Mouse (Mus musculus): ENCODE measurements around the gene Prmt7. TPM values are rescaled to one million over a fixed set of nuclear protein-coding genes. Genes with fewer than 3 reads are reported as not detected.

The Prmt7 gene
- polyA plus RNA-seq, 1 experiment: 17.0 TPM

- WGBS: under 1% methylated on average over 35 of the region's 35 CpGs
- no peaks in the 10 kb centered on the region; the same call in 1 of the 2 replicates for H3K4me1 ChIP-seq (ENCODE audit: control insufficient read depth, insufficient read depth, low read length)
- TF ChIP-seq POLR2A (IDR thresholded peaks at IDR 0.05; ENCODE audit: borderline replicate concordance, extremely low read depth, low read depth, low read length): no peak
- TF ChIP-seq CTCF (IDR thresholded peaks at IDR 0.05; ENCODE audit: insufficient read depth, low read length): no peak
- peak overlapping the region; percentile 89 for H3K4me3 ChIP-seq (replicated peaks; ENCODE audit: extremely low read depth, low read depth, low read length)
- DNase-seq: no peak
Observed at GRCm38 (mm10) chr8:106210035-106210731, 553 bp upstream of the Prmt7 start.

GRCm38 (mm10) chr8:106211421-106211820 is 685 bp downstream of the Prmt7 start:
- H3K4me3 ChIP-seq (replicated peaks; ENCODE audit: extremely low read depth, low read depth, low read length): peak overlapping the region; percentile 89
- H3K4me1 ChIP-seq (ENCODE audit: control insufficient read depth, insufficient read depth, low read length): no peaks in the 10 kb centered on the region; the same call in 1 of the 2 replicates
- TF ChIP-seq POLR2A (IDR thresholded peaks at IDR 0.05; ENCODE audit: borderline replicate concordance, extremely low read depth, low read depth, low read length) (no peak), CTCF (IDR thresholded peaks at IDR 0.05; ENCODE audit: insufficient read depth, low read length) (no peak)
- no peak for DNase-seq
- WGBS: 2% methylated on average over 13 of the region's 13 CpGs

GRCm38 (mm10) chr8:106213959-106214358 is 3.2 kb downstream of the Prmt7 start:
- H3K4me3 ChIP-seq (replicated peaks; ENCODE audit: extremely low read depth, low read depth, low read length): no peak overlapping the region
- WGBS: 82% methylated on average over 3 of the region's 3 CpGs
- no peaks in the 10 kb centered on the region; the same call in 1 of the 2 replicates for H3K4me1 ChIP-seq (ENCODE audit: control insufficient read depth, insufficient read depth, low read length)
- DNase-seq: no peak
- TF ChIP-seq POLR2A (IDR thresholded peaks at IDR 0.05; ENCODE audit: borderline replicate concordance, extremely low read depth, low read depth, low read length) (no peak), CTCF (IDR thresholded peaks at IDR 0.05; ENCODE audit: insufficient read depth, low read length) (no peak)

GRCm38 (mm10) chr8:106219620-106220019 is 8.9 kb downstream of the Prmt7 start:
- no peak for DNase-seq
- 89% methylated on average over 3 of the region's 3 CpGs for WGBS

GRCm38 (mm10) chr8:106226589-106226988 is 15.9 kb downstream of the Prmt7 start:
- H3K4me3 ChIP-seq (replicated peaks; ENCODE audit: extremely low read depth, low read depth, low read length): no peak overlapping the region
- DNase-seq: peak; percentile 49
- no peaks in the 10 kb centered on the region for H3K4me1 ChIP-seq (ENCODE audit: control insufficient read depth, insufficient read depth, low read length)
- TF ChIP-seq CTCF (IDR thresholded peaks at IDR 0.05; ENCODE audit: insufficient read depth, low read length) (peak; percentile 62), POLR2A (IDR thresholded peaks at IDR 0.05; ENCODE audit: borderline replicate concordance, extremely low read depth, low read depth, low read length) (no peak)
- whole genome bisulfite sequencing: 35% methylated on average over 9 of the region's 9 CpGs

More at GRCm38 (mm10) chr8:106219620-106220019, 8.9 kb downstream of the Prmt7 start:
- TF ChIP-seq CTCF (IDR thresholded peaks at IDR 0.05; ENCODE audit: insufficient read depth, low read length) (no peak), POLR2A (IDR thresholded peaks at IDR 0.05; ENCODE audit: borderline replicate concordance, extremely low read depth, low read depth, low read length) (no peak)
- Histone ChIP-seq H3K4me1 (ENCODE audit: control insufficient read depth, insufficient read depth, low read length) (no peaks in the 10 kb centered on the region), H3K4me3 (replicated peaks; ENCODE audit: extremely low read depth, low read depth, low read length) (no peak overlapping the region)

- TF ChIP-seq CTCF (IDR thresholded peaks at IDR 0.05; ENCODE audit: insufficient read depth, low read length) (no peak), POLR2A (IDR thresholded peaks at IDR 0.05; ENCODE audit: borderline replicate concordance, extremely low read depth, low read depth, low read length) (no peak)
- DNase-seq: no peak
- 92% methylated on average over 7 of the region's 7 CpGs for WGBS
- Histone ChIP-seq H3K4me1 (ENCODE audit: control insufficient read depth, insufficient read depth, low read length) (no peaks in the 10 kb centered on the region), H3K4me3 (replicated peaks; ENCODE audit: extremely low read depth, low read depth, low read length) (no peak overlapping the region)
Observed at GRCm38 (mm10) chr8:106231536-106231935, 20.8 kb downstream of the Prmt7 start.

GRCm38 (mm10) chr8:106232751-106233150 is 22.0 kb downstream of the Prmt7 start:
- no peak overlapping the region for H3K4me3 ChIP-seq (replicated peaks; ENCODE audit: extremely low read depth, low read depth, low read length)
- H3K4me1 ChIP-seq (ENCODE audit: control insufficient read depth, insufficient read depth, low read length): no peaks in the 10 kb centered on the region
- no peak for DNase-seq
- no peak for TF ChIP-seq CTCF (IDR thresholded peaks at IDR 0.05; ENCODE audit: insufficient read depth, low read length)
- TF ChIP-seq POLR2A (IDR thresholded peaks at IDR 0.05; ENCODE audit: borderline replicate concordance, extremely low read depth, low read depth, low read length): no peak
- WGBS: 56% methylated on average over 3 of the region's 3 CpGs

- TF ChIP-seq CTCF (IDR thresholded peaks at IDR 0.05; ENCODE audit: insufficient read depth, low read length) (no peak), POLR2A (IDR thresholded peaks at IDR 0.05; ENCODE audit: borderline replicate concordance, extremely low read depth, low read depth, low read length) (no peak)
- WGBS: 85% methylated on average over 17 of the region's 17 CpGs
- DNase-seq: no peak
- Histone ChIP-seq H3K4me3 (replicated peaks; ENCODE audit: extremely low read depth, low read depth, low read length) (no peak overlapping the region), H3K4me1 (ENCODE audit: control insufficient read depth, insufficient read depth, low read length) (no peaks in the 10 kb centered on the region)
Observed at GRCm38 (mm10) chr8:106234567-106235261, 24.0 kb downstream of the Prmt7 start.

GRCm38 (mm10) chr8:106237106-106237505 is 26.4 kb downstream of the Prmt7 start:
- DNase-seq: no peak
- Histone ChIP-seq H3K4me3 (replicated peaks; ENCODE audit: extremely low read depth, low read depth, low read length) (no peak overlapping the region), H3K4me1 (ENCODE audit: control insufficient read depth, insufficient read depth, low read length) (no peaks in the 10 kb centered on the region)
- 81% methylated on average over 5 of the region's 5 CpGs for WGBS
- TF ChIP-seq POLR2A (IDR thresholded peaks at IDR 0.05; ENCODE audit: borderline replicate concordance, extremely low read depth, low read depth, low read length): no peak
- TF ChIP-seq CTCF (IDR thresholded peaks at IDR 0.05; ENCODE audit: insufficient read depth, low read length): no peak
